Mouse (Mus musculus) neural tube, embryonic 13.5 days (tissue): ENCODE results near the gene Zrsr1. TPM values are rescaled to one million over a fixed set of nuclear protein-coding genes. Genes with fewer than 3 reads are reported as not detected.

Source experiments
- ATAC-seq: fragments of 200-750 bp; cut with Nextera tagmentation; 2 replicates; pipeline ENCODE4 v1.8.0; 2017; ENCODE audit warnings: low read depth, mild to moderate bottlenecking, moderate TSS enrichment, moderate library complexity
- H3K27ac ChIP-seq: fragments of 300-500 bp; sonication (generic); replicated peaks from 2 replicates; pipeline ENCODE4 v1.5.1; 2015; ENCODE audit warnings: moderate library complexity, mild to moderate bottlenecking, inconsistent platforms
- H3K27me3 ChIP-seq: fragments of 300-500 bp; sonication (generic); 2 replicates; pipeline ENCODE4 v1.6.1; 2015; ENCODE audit warnings: mild to moderate bottlenecking, inconsistent platforms
- H3K36me3 ChIP-seq: fragments of 300-500 bp; sonication (generic); 2 replicates; pipeline ENCODE4 v1.6.1; 2015; ENCODE audit warnings: mild to moderate bottlenecking, inconsistent platforms
- H3K4me1 ChIP-seq: fragments of 300-500 bp; sonication (generic); replicated peaks from 2 replicates; pipeline ENCODE4 v1.6.1; 2015; ENCODE audit warnings: inconsistent platforms
- H3K4me2 ChIP-seq: fragments of 300-500 bp; sonication (generic); 2 replicates; pipeline ENCODE4 v1.6.1; 2015; ENCODE audit warnings: inconsistent platforms, mild to moderate bottlenecking, moderate library complexity
- H3K4me3 ChIP-seq: fragments of 300-500 bp; sonication (generic); 2 replicates; pipeline ENCODE4 v1.5.1; 2015; ENCODE audit warnings: mild to moderate bottlenecking, inconsistent platforms
- H3K9ac ChIP-seq: fragments of 300-500 bp; sonication (generic); 2 replicates; pipeline ENCODE4 v1.6.1; 2015; ENCODE audit warnings: moderate library complexity, mild to moderate bottlenecking, inconsistent platforms
- H3K9me3 ChIP-seq: fragments of 300-500 bp; sonication (generic); 2 replicates; pipeline ENCODE4 v1.6.1; 2016; ENCODE audit warnings: inconsistent platforms
- WGBS: fragments of 180-500 bp; shearing (Covaris S2); methylation state at CpG from one replicate; pipeline ENCODE4 v1.1.7; 2015; 5-methylcytosine and 5-hydroxymethylcytosine counted together
- polyA plus RNA-seq: library from polyadenylated mRNA; unstranded; fragments of >200 nt; fragmentation: Nextera tagmentation; extraction: Ambion mirVana; gene quantifications from 2 replicates; pipeline ENCODE4 v1.2.1, GENCODE M21; 2015

Gene Zrsr1
- polyA plus RNA-seq, 1 experiment from 2014 or later: 8.9 TPM

DNA sequence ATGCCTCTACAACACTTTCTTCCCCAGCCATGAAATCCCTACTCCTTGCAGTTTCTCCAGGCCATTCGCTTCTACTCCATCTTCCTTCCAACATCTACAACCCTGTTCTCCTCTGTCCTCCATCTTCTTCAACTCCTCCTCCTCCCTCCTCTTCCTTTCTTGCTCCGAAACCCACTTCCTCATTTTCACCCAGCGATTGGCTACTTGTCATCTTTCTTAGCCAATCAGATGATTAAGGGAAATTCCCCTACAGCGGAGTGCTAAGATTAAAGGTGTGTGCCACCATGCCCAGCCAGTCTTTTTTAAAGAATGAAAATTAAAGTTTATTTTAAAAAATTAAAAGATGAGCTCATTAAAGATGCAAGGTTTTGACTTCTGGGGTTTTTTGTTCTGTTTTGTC is 46.1 kb downstream of the Zrsr1 start:
- WGBS: 98% methylated on average over 4 of the region's 4 CpGs
- H3K9me3 ChIP-seq: no peaks in the 10 kb centered on the region

DNA sequence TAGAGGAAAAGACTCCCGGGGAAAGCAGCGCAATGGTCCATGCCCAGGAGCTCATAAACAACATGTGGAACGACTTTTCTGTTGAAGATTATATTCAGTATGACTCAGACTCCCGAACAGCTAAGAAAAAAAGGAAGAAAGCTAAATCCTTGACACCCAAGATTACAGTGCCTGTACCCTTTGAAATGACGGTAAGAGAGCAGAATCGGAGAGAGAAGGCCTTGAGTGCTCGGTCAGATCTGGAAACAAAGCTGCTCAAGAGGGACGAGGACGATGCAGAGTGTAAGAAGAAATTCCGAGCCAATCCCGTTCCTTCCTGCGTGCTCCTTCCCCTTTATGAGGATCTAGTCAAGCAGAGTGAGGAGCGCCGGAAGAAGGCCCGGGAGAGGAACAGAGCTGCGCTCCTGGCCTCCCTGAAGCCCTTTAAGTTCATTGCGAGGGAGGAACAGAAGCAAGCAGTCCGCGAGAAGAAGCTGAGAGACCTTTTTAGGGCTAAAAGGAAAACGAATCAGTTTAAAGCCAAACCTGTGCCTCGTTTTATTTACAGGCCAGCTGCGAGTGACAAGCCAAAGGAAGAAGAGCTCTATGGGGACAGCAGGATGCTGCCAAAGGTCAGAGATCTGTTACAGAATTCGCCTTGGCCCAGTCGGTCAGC is 48.4 kb downstream of the Zrsr1 start:
- Histone ChIP-seq H3K27me3 (no peaks in the 10 kb centered on the region), H3K4me3 (no peak overlapping the region), H3K4me2 (no peak overlapping the region), H3K4me1 (no peaks in the 10 kb centered on the region), H3K9ac (no peak overlapping the region), H3K9me3 (no peaks in the 10 kb centered on the region), H3K27ac (no peak overlapping the region), H3K36me3 (no peaks in the 10 kb centered on the region)
- ATAC-seq: no peak
- WGBS: 74% methylated on average over 24 of the region's 24 CpGs

More for the DNA sequence above, 46.1 kb downstream of the Zrsr1 start:
- no peak overlapping the region for H3K4me2 ChIP-seq
- H3K9ac ChIP-seq: no peak overlapping the region
- no peak for ATAC-seq
- no peak overlapping the region for H3K27ac ChIP-seq
- H3K27me3 ChIP-seq: no peaks in the 10 kb centered on the region
- no peaks in the 10 kb centered on the region for H3K4me1 ChIP-seq
- H3K4me3 ChIP-seq: no peak overlapping the region
- H3K36me3 ChIP-seq: no peaks in the 10 kb centered on the region

DNA sequence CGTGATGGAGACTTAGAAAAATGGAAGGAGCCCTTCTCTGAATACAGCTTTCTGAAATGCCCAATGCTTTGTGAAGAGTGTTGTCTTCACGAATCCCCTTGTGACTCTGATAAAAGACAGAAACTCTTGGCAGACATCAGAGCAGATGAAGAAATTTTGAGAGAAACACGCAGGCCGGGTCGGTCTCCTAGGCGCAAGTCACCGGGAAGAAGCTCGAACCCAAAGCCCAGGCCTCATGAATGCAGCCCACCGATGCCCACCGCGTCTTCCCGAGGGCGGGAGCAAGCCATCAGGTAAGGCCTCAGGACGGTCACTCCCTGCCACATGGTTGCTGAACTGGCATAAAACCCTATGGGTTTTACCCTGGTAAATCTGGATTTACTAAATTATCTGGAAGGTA is 49.0 kb downstream of the Zrsr1 start:
- no peaks in the 10 kb centered on the region for H3K27me3 ChIP-seq
- no peaks in the 10 kb centered on the region for H3K9me3 ChIP-seq
- no peak overlapping the region for H3K9ac ChIP-seq
- no peak for ATAC-seq
- H3K36me3 ChIP-seq: no peaks in the 10 kb centered on the region
- 94% methylated on average over 14 of the region's 14 CpGs for WGBS
- no peak overlapping the region for H3K27ac ChIP-seq
- no peaks in the 10 kb centered on the region for H3K4me1 ChIP-seq
- H3K4me3 ChIP-seq: no peak overlapping the region
- no peak overlapping the region for H3K4me2 ChIP-seq

DNA sequence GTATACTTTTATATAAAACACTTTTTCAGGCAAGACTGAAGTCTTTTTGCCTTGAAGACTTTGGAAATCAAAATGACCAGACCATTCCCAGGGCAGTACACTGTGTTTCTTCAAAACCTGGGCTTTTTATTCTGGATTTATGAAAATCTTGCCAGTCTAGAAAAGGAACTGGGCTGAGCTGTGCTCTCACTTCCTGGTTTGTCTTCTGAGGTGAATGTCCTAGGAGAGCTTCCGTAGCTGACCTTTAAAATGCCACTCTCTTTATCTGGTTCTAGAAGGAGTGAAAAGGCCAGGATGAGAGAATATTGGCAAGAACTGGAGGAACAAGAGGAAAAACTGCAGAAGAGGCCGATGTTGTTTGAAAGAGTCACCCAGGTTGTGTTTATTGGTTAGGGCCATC is 51.4 kb downstream of the Zrsr1 start:
- Histone ChIP-seq H3K36me3 (no peaks in the 10 kb centered on the region), H3K27me3 (no peaks in the 10 kb centered on the region), H3K9ac (no peak overlapping the region), H3K27ac (no peak overlapping the region), H3K9me3 (no peaks in the 10 kb centered on the region), H3K4me2 (no peak overlapping the region), H3K4me3 (no peak overlapping the region), H3K4me1 (no peaks in the 10 kb centered on the region)
- no peak for ATAC-seq
- 99% methylated on average over 2 of the region's 2 CpGs for WGBS

DNA sequence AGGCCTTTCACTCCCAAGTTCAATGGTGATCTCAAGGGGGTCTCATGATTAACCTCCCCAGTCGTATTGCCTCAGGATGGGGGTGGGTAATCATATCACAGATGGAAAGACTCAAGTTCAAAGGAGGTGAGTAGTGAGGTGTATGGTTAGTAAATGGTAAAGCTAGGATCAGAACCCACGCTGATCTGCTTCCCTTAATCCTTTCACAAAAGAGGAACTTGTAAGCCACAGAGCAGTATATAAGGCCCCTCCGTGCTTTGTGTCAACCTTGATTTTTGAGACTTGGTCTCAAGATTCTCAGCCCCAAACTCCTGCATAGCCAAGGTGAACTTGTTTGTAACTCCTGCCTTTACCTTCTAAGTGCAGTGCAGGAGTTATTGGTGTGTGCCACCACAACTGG is 52.4 kb downstream of the Zrsr1 start:
- no peaks in the 10 kb centered on the region for H3K9me3 ChIP-seq
- H3K4me3 ChIP-seq: no peak overlapping the region
- no peak overlapping the region for H3K4me2 ChIP-seq
- H3K9ac ChIP-seq: no peak overlapping the region
- H3K27ac ChIP-seq: no peak overlapping the region
- no peaks in the 10 kb centered on the region for H3K4me1 ChIP-seq
- no peaks in the 10 kb centered on the region for H3K27me3 ChIP-seq
- no peak for ATAC-seq
- 88% methylated on average over 3 of the region's 3 CpGs for WGBS
- H3K36me3 ChIP-seq: no peaks in the 10 kb centered on the region

Other genes starting within 250 kb of the Zrsr1 start
- gene B3gnt2, start 111.0 kb upstream of the Zrsr1 start, polyA plus RNA-seq: 1.8 and 2.0 TPM in 2 replicates
- gene Gm28048, start 10.1 kb downstream of the Zrsr1 start, polyA plus RNA-seq: 6.7 and 7.4 TPM in 2 replicates
- gene Commd1, start 10.4 kb downstream of the Zrsr1 start, polyA plus RNA-seq: 302 and 308 TPM in 2 replicates
- gene Cct4, start 18.5 kb downstream of the Zrsr1 start, polyA plus RNA-seq: 306 and 322 TPM in 2 replicates
- gene Fam161a, start 35.5 kb downstream of the Zrsr1 start, polyA plus RNA-seq: 4.1 and 4.9 TPM in 2 replicates